Mouse (Mus musculus): ENCODE data around the gene Pttg1.

Pttg1 gene

GRCm38 (mm10) chr11:43374956-43375355 lies 51.1 kb downstream of the Pttg1 start:
- no peak for DNase-seq (ENCODE audit: low read depth)

- no peak for DNase-seq (ENCODE audit: low read depth)
Observed at GRCm38 (mm10) chr11:43373367-43373766, 52.7 kb downstream of the Pttg1 start.

- no peak for DNase-seq (ENCODE audit: low read depth)
Observed at GRCm38 (mm10) chr11:43371807-43372206, 54.2 kb downstream of the Pttg1 start.
